Mouse (Mus musculus) embryonic facial prominence, embryonic 15.5 days (tissue): Measurements from ENCODE around the gene Rnf157. TPM values are rescaled to one million over a fixed set of nuclear protein-coding genes. Genes with fewer than 3 reads are reported as not detected.

Experiments used
- ATAC-seq: fragments of 200-750 bp; cut with Nextera tagmentation; 2 replicates; pipeline ENCODE4 v1.8.0; 2017; ENCODE audit warnings: low read depth, moderate TSS enrichment; ENCODE audit not compliant: insufficient number of reproducible peaks, low FRiP score, low TSS enrichment
- H3K27ac ChIP-seq: fragments of 300-500 bp; sonication (generic); replicated peaks from 2 replicates; pipeline ENCODE4 v1.5.1; 2015; ENCODE audit warnings: mild to moderate bottlenecking, inconsistent platforms
- H3K27me3 ChIP-seq: fragments of 300-500 bp; sonication (generic); 2 replicates; pipeline ENCODE4 v1.6.1; 2015; ENCODE audit warnings: inconsistent platforms
- H3K36me3 ChIP-seq: fragments of 300-500 bp; sonication (generic); 2 replicates; pipeline ENCODE4 v1.6.1; 2015; ENCODE audit warnings: mild to moderate bottlenecking, inconsistent platforms
- H3K4me1 ChIP-seq: fragments of 300-500 bp; sonication (generic); 2 replicates; pipeline ENCODE4 v1.6.1; 2015; ENCODE audit warnings: inconsistent platforms
- H3K4me2 ChIP-seq: fragments of 300-500 bp; sonication (generic); replicated peaks from 2 replicates; pipeline ENCODE4 v1.6.1; 2015; ENCODE audit warnings: mild to moderate bottlenecking, inconsistent platforms
- H3K4me3 ChIP-seq: fragments of 300-500 bp; sonication (generic); replicated peaks from 2 replicates; pipeline ENCODE4 v1.5.1; 2015; ENCODE audit warnings: mild to moderate bottlenecking, inconsistent platforms
- H3K9ac ChIP-seq: fragments of 300-500 bp; sonication (generic); 2 replicates; pipeline ENCODE4 v1.6.1; 2015; ENCODE audit warnings: inconsistent platforms
- H3K9me3 ChIP-seq: fragments of 300-500 bp; sonication (generic); replicated peaks from 2 replicates; pipeline ENCODE4 v1.6.1; 2016; ENCODE audit warnings: inconsistent platforms
- WGBS: fragments of 180-500 bp; shearing (Covaris S2); methylation state at CpG from one replicate; pipeline ENCODE4 v1.1.7; 2015; 5-methylcytosine and 5-hydroxymethylcytosine counted together
- polyA plus RNA-seq: library from polyadenylated mRNA; unstranded; fragments of >200 nt; fragmentation: Nextera tagmentation; extraction: Ambion mirVana; gene quantifications from 2 replicates; pipeline ENCODE4 v1.2.1, GENCODE M21; 2015

The Rnf157 gene
- 15.7 and 17.0 TPM in 2 replicates for polyA plus RNA-seq

DNA sequence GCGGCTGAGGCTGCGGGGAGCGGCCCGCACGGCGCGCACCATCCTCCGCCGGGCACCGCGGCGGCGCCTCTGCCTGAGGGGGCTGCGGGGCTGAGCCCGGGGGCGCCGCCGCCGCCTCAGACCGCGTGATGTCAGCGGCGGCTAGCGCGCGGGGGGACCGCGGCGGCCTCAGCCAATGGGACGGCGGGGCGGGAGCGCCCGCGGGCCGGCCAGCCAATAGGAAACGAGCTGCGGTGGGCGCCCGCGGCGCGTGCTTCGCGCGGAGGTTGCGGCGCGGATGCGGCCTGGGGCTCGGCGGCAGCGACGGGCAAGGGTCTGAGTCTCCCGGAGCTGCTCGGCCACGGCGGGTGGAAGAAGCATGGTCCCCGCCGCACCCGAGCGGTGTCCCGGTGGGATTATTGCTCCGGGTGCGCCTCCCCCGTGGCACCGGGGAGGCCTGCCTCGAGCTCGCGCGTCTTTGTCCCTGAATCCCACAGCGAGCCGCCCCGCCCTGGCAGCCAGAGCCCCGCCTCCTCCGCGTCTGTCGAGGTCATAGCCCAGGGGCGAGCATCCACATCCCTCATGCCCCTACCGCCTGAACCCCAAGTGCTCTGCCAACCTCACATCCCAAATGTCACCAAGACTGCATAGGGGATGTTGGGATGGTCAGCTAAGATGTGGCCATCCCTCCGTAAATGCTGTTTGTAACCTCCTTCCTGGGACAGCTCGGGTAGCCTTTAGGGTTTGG is at the start of gene Rnf157:
Gene Rnf157, minus strand, starts transcription at position 129 of the 727 bp plus-strand sequence.
- Histone ChIP-seq H3K36me3 (no peaks in the 10 kb centered on the region), H3K27me3 (0 out of 2 replicates have a peak, but pooled peaks cover 2% of the 10 kb centered on the region), H3K4me1 (peaks cover 29% of the 10 kb centered on the region), H3K4me3 (peak within 1 kb of the TSS; percentile 70), H3K9ac (peak within 1 kb of the TSS; percentile 72), H3K9me3 (no peaks in the 10 kb centered on the region), H3K4me2 (peak within 1 kb of the TSS; percentile 95), H3K27ac (peak within 1 kb of the TSS; percentile 77)
- 2% methylated on average over 68 of the region's 82 CpGs for WGBS
- ATAC-seq = peak; percentile 91

DNA sequence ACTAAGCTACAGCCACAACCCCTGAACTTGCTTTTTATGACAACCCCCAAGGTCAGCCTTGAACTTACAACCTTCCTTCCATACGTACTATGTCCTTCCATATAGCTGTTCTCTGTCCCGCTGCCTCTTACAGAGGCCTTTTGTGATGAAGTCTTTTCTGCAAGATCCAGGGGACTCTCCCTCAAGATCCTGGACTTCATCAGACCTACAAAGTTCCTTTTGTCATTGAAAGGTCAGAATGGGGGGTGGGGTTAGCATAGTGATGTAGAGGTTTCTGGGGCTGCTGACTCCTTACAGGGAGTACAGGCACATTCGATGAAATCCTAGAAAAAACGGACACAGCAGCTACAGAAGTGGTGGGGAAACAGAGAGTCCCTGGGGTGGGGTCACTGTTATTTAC is 47.0 kb upstream of the Rnf157 start:
- no peaks in the 10 kb centered on the region for H3K36me3 ChIP-seq
- H3K27ac ChIP-seq = no peak overlapping the region
- H3K9me3 ChIP-seq = no peaks in the 10 kb centered on the region
- peaks cover 5% of the 10 kb centered on the region for H3K4me1 ChIP-seq
- no peak overlapping the region for H3K4me3 ChIP-seq
- no peaks in the 10 kb centered on the region for H3K27me3 ChIP-seq
- H3K9ac ChIP-seq = no peak overlapping the region
- no peak overlapping the region for H3K4me2 ChIP-seq
- 47% methylated on average over 4 of the region's 4 CpGs for WGBS
- no peak for ATAC-seq

DNA sequence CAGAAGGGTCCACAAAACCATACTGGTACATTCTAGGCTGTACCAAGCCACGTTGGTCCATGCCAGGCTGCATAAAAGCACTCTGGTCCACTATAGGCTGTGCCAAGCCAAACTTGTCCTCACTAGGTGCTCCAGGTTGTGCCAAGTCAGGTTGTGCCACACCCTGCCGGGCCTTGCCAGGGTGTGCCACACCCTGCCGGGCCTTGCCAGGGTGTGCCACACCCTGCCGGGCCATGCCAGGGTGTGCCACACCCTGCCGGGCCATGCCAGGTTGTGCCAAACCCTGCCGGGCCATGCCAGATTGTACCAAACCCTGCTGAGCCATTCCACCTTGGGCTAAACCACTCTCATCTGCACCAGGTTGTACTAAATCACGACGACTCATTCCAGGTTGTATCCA is 43.4 kb upstream of the Rnf157 start:
- 81% methylated on average over 8 of the region's 8 CpGs for WGBS

DNA sequence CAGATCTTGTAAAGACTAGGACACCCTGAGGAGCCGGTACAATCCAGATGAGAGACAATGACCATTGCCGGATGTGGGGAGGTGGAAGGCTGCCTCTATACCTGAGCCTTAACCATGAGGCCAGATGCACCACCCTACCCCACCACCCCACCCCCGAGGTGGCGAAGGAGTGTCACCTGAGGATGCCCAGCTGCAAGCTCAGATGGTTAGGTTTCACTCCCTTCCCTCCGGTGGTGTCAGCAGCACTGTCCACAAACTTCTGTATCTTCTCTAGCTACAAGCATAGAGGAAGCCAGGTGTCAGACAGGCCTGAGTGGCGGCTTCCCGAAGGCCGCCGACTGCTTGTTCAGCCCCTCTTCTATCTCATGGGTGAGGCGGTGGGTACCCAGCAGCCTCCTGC is 41.1 kb upstream of the Rnf157 start:
- H3K9me3 ChIP-seq = no peaks in the 10 kb centered on the region
- no peaks in the 10 kb centered on the region for H3K27me3 ChIP-seq
- 90% methylated on average over 10 of the region's 10 CpGs for WGBS
- no peaks in the 10 kb centered on the region for H3K4me1 ChIP-seq
- H3K4me3 ChIP-seq = no peak overlapping the region
- no peak overlapping the region for H3K9ac ChIP-seq
- H3K27ac ChIP-seq = no peak overlapping the region
- H3K4me2 ChIP-seq = no peak overlapping the region
- H3K36me3 ChIP-seq = no peaks in the 10 kb centered on the region
- ATAC-seq = no peak

More for the DNA sequence above, 43.4 kb upstream of the Rnf157 start:
- Histone ChIP-seq H3K27me3 (no peaks in the 10 kb centered on the region), H3K9me3 (no peaks in the 10 kb centered on the region), H3K9ac (no peak overlapping the region), H3K27ac (no peak overlapping the region), H3K4me2 (no peak overlapping the region), H3K36me3 (no peaks in the 10 kb centered on the region), H3K4me1 (no peaks in the 10 kb centered on the region), H3K4me3 (no peak overlapping the region)
- no peak for ATAC-seq

DNA sequence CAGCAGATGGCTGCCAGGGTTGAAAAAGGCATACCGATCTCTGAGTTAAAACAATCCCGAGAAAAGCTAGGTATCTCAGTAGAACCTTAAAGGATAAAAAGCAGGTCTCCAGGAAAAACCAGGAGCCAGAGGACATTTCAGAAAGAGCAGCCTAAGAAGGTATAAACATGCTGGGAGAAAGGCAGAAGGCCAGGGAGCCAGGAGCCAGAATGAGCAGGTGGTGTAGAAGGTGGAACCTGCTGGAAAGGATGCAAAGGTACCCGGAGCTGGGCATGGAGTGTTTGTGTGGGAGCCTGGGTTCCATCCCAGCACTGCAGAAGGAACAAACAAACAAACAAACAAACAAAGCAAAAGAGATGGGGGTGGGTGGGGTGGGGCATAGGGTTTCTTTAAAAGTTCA is 36.5 kb upstream of the Rnf157 start:
- Histone ChIP-seq H3K9ac (no peak overlapping the region), H3K36me3 (no peaks in the 10 kb centered on the region), H3K4me3 (no peak overlapping the region), H3K4me2 (no peak overlapping the region), H3K9me3 (no peaks in the 10 kb centered on the region), H3K27ac (no peak overlapping the region), H3K4me1 (peaks cover 10% of the 10 kb centered on the region), H3K27me3 (peaks cover 16% of the 10 kb centered on the region)
- 95% methylated on average over 3 of the region's 3 CpGs for WGBS
- no peak for ATAC-seq

DNA sequence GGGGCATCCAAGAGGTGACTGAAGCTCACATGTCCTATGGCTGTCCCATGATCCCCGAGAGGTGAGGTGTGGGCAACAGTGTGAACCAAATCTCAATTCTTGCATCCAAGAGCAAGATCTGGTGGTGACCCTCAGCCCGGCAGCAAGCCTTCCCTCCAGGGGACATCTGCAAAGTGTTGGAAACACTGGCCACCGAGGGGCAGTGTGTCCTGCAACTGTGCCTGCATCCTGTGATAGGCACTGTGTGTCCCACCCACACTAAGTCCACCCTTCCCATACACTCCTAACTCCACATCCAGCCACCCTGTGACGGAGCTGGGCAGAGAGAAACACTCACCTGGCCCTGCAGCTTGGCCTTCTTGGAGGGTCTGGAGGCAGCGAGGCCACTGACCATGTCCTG is 35.0 kb upstream of the Rnf157 start:
- no peak for ATAC-seq
- Histone ChIP-seq H3K27me3 (peaks cover 16% of the 10 kb centered on the region), H3K9ac (no peak overlapping the region), H3K9me3 (no peaks in the 10 kb centered on the region), H3K27ac (no peak overlapping the region), H3K4me3 (no peak overlapping the region), H3K4me1 (peaks cover 10% of the 10 kb centered on the region), H3K36me3 (no peaks in the 10 kb centered on the region), H3K4me2 (no peak overlapping the region)
- 59% methylated on average over 5 of the region's 5 CpGs for WGBS

DNA sequence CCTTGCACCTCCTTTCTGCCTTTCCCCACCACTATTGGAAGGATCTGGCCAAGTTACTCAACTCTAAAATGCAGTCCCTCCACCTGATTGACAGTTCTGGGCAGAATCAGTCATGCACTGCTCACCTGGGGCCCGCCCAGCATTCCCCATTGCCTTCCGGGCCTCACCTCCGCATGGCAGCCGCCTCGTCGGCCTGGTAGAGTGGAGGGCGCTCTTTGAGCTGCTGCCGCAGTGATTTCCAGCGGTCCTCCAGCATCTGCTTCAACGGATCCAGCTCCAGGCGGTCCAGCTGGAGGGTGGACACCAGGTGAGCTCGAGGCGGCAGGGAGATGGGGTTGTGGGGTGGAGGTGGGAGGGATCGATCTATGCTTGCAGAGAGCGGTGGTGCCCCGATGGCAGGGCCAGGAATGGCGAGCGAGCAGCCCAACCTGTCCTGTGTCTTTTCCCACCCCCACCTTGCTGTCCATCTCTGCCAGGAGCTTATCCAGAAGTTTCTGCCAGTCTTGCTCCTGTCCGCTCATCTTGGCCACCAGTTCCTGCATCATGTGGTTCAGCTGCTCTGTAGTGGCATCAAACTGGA is 33.6 kb upstream of the Rnf157 start:
- no peaks in the 10 kb centered on the region for H3K36me3 ChIP-seq
- no peak for ATAC-seq
- H3K4me3 ChIP-seq = no peak overlapping the region
- H3K27me3 ChIP-seq = peaks cover 16% of the 10 kb centered on the region
- H3K9ac ChIP-seq = no peak overlapping the region
- no peak overlapping the region for H3K27ac ChIP-seq
- peak overlapping the region; percentile 40 for H3K4me2 ChIP-seq
- WGBS = 15% methylated on average over 19 of the region's 19 CpGs
- peaks cover 10% of the 10 kb centered on the region for H3K4me1 ChIP-seq
- H3K9me3 ChIP-seq = no peaks in the 10 kb centered on the region

DNA sequence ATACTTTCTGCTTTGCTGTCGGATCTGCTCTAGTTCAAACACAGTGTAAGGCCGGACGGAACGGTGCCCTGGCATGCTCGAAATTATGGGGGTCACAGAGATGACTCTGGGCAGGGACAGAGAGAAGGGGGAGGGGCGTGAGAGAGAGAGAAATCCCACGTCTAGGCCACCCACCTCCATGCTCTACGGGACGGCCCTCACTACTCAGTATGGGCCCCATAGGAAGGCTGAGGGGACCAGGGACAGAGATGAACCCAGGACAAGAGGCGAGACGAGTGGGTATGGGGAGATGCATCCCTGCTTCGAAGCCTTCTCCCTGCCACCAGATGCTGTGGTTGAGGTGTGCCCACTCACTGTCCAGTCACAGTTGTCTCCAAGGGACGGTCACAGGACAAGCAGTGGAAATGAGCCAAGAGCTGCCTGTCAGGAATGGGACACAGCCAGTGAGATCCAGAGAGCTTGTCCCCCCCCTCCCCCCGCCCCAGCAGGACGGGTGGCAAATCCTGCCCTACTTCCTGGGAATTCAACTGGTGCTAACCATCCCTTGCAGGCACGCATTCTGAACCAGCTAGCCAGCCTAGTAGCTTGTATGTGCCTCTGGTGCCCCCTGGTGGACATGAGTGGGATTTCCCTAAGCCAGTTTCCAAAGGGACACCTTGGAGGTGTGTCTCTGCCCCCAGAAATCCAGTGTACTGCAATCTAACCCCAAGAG is 32.9 kb upstream of the Rnf157 start:
- Histone ChIP-seq H3K36me3 (no peaks in the 10 kb centered on the region), H3K27ac (no peak overlapping the region), H3K27me3 (peaks cover 16% of the 10 kb centered on the region), H3K4me1 (peaks cover 10% of the 10 kb centered on the region), H3K4me2 (peak overlapping the region; percentile 40), H3K4me3 (no peak overlapping the region), H3K9me3 (no peaks in the 10 kb centered on the region), H3K9ac (no peak overlapping the region)
- WGBS = 22% methylated on average over 16 of the region's 16 CpGs
- ATAC-seq = no peak; the same call in 1 of the 2 replicates

DNA sequence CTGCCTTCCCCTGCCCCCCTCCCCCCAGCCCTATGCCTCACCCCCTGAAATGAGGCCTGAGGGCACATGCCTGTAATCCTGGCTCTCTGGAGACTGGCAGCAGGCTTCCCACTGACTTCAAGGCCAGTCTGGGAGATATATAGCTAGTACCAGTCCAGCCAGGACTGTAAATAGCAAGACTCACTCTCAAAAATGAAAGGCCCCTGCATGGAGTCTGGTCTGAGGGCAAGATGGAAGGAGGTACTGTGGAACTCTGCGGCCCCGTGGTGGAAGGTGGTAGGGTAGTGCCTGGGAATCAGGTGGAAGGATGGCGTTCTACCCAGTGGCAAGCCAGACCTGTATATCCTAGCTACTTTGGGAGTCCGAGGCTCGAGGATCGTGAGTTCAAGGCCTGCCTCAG is 31.1 kb upstream of the Rnf157 start:
- 88% methylated on average over 6 of the region's 6 CpGs for WGBS
- peaks cover 10% of the 10 kb centered on the region for H3K4me1 ChIP-seq
- no peak overlapping the region for H3K4me2 ChIP-seq
- peaks cover 15% of the 10 kb centered on the region for H3K36me3 ChIP-seq
- ATAC-seq = no peak
- no peaks in the 10 kb centered on the region for H3K9me3 ChIP-seq
- H3K27me3 ChIP-seq = peaks cover 16% of the 10 kb centered on the region
- H3K4me3 ChIP-seq = no peak overlapping the region
- no peak overlapping the region for H3K27ac ChIP-seq
- H3K9ac ChIP-seq = no peak overlapping the region

DNA sequence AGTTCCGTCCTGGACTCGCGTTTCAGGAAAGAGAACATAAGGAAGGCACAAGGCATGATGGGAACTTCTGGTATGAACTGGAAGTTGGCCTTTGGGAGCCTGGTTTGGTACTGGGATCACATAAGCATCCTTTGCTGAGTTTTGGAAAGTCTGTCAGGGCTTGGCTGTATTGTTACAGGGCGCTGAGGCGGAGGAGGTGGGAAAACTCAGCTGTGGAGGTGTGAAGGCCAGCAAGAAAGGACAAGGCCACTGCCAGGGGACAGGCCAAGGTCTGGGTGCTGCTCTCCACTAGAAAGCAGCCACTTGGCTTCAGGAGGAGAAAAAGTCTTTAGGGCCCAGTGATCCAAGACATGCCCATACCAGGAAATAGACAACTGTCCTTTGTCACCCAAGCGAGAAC is 30.5 kb upstream of the Rnf157 start:
- Histone ChIP-seq H3K9me3 (no peaks in the 10 kb centered on the region), H3K36me3 (peaks cover 15% of the 10 kb centered on the region), H3K4me1 (peaks cover 10% of the 10 kb centered on the region), H3K4me3 (no peak overlapping the region), H3K27ac (no peak overlapping the region), H3K4me2 (no peak overlapping the region), H3K9ac (no peak overlapping the region), H3K27me3 (peaks cover 16% of the 10 kb centered on the region)
- WGBS = 84% methylated on average over 6 of the region's 6 CpGs
- no peak for ATAC-seq

DNA sequence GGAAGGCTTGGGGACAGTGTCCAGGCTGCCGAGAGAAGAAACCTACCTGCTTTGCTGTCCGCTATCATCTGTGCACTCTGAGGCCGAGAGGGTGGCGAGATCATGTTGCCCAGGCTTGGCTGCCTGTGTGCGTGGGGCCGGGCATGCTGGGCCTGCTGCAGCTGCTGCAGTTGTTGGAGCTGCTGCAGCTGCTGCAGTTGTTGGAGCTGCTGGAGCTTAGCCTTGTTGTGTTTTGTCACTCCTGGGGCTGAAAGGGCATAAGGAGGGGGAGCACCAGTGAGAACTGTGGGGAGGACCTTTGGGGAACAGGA is 30.0 kb upstream of the Rnf157 start:
- Histone ChIP-seq H3K4me2 (no peak overlapping the region), H3K36me3 (peaks cover 15% of the 10 kb centered on the region), H3K4me1 (peaks cover 10% of the 10 kb centered on the region), H3K9me3 (no peaks in the 10 kb centered on the region), H3K27ac (no peak overlapping the region), H3K4me3 (no peak overlapping the region), H3K9ac (no peak overlapping the region), H3K27me3 (peaks cover 12% of the 10 kb centered on the region)
- no peak for ATAC-seq
- 59% methylated on average over 6 of the region's 6 CpGs for WGBS
